Mouse (Mus musculus) midbrain, embryonic 15.5 days (tissue): ENCODE data around the gene Grin1. TPM values are rescaled to one million over a fixed set of nuclear protein-coding genes. Genes with fewer than 3 reads are reported as not detected.
A peak's percentile ranks its signal among the peaks of the same experiment; 100 is the strongest.

ENCODE experiments used
- ATAC-seq: fragments of 200-750 bp; cut with Nextera tagmentation; replicated peaks from 2 replicates; pipeline ENCODE4 v1.8.0; 2017; ENCODE audit warnings: moderate TSS enrichment
- H3K27ac ChIP-seq: fragments of 300-500 bp; sonication (generic); 2 replicates; pipeline ENCODE4 v1.5.1; 2015; ENCODE audit warnings: mild to moderate bottlenecking, inconsistent platforms
- H3K27me3 ChIP-seq: fragments of 300-500 bp; sonication (generic); replicated peaks from 2 replicates; pipeline ENCODE4 v1.6.1; 2015; ENCODE audit warnings: inconsistent platforms
- H3K36me3 ChIP-seq: fragments of 300-500 bp; sonication (generic); replicated peaks from 2 replicates; pipeline ENCODE4 v1.6.1; 2015; ENCODE audit warnings: inconsistent platforms
- H3K4me1 ChIP-seq: fragments of 300-500 bp; sonication (generic); 2 replicates; pipeline ENCODE4 v1.6.1; 2015; ENCODE audit warnings: inconsistent platforms
- H3K4me2 ChIP-seq: fragments of 300-500 bp; sonication (generic); 2 replicates; pipeline ENCODE4 v1.6.1; 2015; ENCODE audit warnings: inconsistent platforms, mild to moderate bottlenecking, moderate library complexity
- H3K4me3 ChIP-seq: fragments of 300-500 bp; sonication (generic); 2 replicates; pipeline ENCODE4 v1.5.1; 2015; ENCODE audit warnings: mild to moderate bottlenecking, inconsistent platforms
- H3K9ac ChIP-seq: fragments of 300-500 bp; sonication (generic); 2 replicates; pipeline ENCODE4 v1.6.1; 2015; ENCODE audit warnings: mild to moderate bottlenecking, inconsistent platforms
- H3K9me3 ChIP-seq: fragments of 300-500 bp; sonication (generic); 2 replicates; pipeline ENCODE4 v1.6.1; 2016; ENCODE audit warnings: inconsistent platforms
- WGBS: fragments of 180-500 bp; shearing (Covaris S2); methylation state at CpG from one replicate; pipeline ENCODE4 v1.1.7; 2015; ENCODE audit warnings: mixed read lengths; 5-methylcytosine and 5-hydroxymethylcytosine counted together
- polyA plus RNA-seq: library from polyadenylated mRNA; unstranded; fragments of >200 nt; fragmentation: Nextera tagmentation; extraction: Ambion mirVana; gene quantifications from 2 replicates; pipeline ENCODE4 v1.2.1, GENCODE M21; 2015

Gene Grin1
- polyA plus RNA-seq, 1 experiment from 2014 or later: 49.1 TPM

DNA sequence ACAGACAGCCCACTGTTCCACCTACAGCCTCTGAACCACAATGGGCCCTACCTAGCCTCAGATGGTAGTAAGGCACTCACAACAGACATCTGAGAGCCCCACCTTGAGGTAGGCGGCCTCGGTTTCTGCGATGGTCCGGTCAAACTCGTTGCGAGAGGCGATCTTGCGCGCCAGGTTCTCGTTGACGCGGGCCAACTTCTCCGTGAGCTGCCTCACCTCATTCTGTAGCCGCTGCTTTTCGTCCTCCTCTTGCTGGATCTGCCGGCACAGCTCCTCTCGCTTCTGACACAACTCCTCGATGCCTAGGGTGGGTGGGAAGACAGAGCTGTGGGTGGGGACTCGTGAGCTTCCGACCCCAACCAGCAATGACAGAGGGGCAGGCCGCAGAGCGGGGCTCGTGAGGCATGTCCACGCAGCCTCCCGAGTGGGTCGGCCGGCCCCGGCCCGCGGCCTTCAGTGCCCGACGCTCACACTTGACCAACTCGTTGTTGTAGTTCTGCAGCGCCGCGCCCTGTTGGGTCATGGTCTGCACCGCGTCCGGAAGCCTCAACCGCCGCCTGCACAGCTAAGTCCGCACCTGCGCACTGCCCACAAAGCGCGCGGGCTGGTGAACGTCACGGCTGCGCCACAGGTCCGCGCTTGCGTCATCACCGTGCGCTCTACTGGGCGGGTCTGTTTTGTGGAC lies 47.0 kb downstream of the Grin1 start, which contains the start of the genes Ssna1 and Anapc2:
TSS of gene Ssna1 (minus strand) at position 612 of the 685 bp plus-strand sequence.
TSS of gene Anapc2 (plus strand) at position 652 of the 685 bp plus-strand sequence.
- peaks cover 39% of the 10 kb centered on the region for H3K36me3 ChIP-seq
- WGBS: under 1% methylated on average over 55 of the region's 55 CpGs

DNA sequence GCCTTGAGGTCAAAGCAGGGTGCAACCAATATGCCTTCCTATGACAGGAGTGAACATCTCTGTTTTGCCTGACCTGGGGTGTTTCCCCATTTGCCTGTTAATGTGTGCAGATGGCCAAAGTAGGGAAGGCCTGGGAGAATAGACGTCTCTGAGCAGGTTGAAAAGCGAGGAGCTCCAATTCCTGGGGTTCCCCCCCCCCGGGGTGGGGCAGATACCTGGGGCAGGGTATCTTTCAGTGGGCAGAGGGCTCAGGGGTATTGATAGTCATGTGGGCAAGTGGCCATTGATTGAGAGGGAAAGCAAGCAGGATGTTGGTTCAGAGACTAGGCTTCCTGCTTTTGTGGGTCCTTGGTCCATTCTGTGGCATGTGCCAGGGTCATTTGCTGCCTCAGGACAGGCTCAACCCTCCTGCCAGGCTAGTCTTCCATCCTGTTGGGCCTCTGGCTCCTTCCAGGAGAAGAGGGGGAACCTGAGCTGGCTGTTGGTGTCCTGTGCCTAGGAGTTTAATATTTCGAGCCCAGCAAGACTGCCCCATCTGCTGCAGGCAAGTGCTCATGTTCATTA lies 51.2 kb downstream of the Grin1 start:
- Histone ChIP-seq H3K36me3 (peaks cover 13% of the 10 kb centered on the region), H3K4me2 (no peak overlapping the region)
- 70% methylated on average over 4 of the region's 4 CpGs for WGBS

More for the DNA sequence above, 47.0 kb downstream of the Grin1 start, which contains the start of the genes Ssna1 and Anapc2:
- Histone ChIP-seq H3K4me1 (peaks cover 41% of the 10 kb centered on the region), H3K4me3 (peak within 1 kb of the TSS; percentile 83), H3K9me3 (no peaks in the 10 kb centered on the region), H3K4me2 (peak within 1 kb of the TSS; percentile 74), H3K9ac (peak within 1 kb of the TSS; percentile 91), H3K27me3 (no peaks in the 10 kb centered on the region), H3K27ac (peak within 1 kb of the TSS; percentile 83)
- peak; percentile 95 for ATAC-seq

DNA sequence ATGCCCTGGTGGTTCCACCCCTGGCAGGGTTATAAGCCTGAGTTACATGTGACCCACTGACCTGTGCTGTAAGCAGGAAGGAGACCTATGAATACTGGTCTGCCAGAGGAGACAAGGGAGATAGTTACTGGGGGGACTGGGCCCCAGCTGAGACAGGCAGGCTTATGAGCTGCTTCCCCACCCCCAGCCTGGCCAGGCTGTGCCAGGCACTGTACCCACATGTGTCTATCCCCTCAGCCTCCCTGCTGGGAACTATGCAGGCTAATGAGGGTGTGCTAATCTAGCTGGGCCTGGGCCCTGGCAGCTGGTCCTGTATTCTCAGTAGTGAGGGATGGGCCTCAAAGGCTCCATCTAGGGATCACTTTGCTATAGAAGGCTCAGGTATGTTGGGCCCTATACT lies 51.7 kb downstream of the Grin1 start:
- Histone ChIP-seq H3K27ac (no peak overlapping the region), H3K4me3 (no peak overlapping the region), H3K9ac (no peak overlapping the region)

More for the DNA sequence above, 51.2 kb downstream of the Grin1 start:
- Histone ChIP-seq H3K4me1 (peaks cover 65% of the 10 kb centered on the region), H3K27ac (no peak overlapping the region), H3K9me3 (no peaks in the 10 kb centered on the region), H3K27me3 (peaks cover 8% of the 10 kb centered on the region; the same call in 1 of the 2 replicates), H3K4me3 (no peak overlapping the region), H3K9ac (no peak overlapping the region)
- ATAC-seq: no peak

DNA sequence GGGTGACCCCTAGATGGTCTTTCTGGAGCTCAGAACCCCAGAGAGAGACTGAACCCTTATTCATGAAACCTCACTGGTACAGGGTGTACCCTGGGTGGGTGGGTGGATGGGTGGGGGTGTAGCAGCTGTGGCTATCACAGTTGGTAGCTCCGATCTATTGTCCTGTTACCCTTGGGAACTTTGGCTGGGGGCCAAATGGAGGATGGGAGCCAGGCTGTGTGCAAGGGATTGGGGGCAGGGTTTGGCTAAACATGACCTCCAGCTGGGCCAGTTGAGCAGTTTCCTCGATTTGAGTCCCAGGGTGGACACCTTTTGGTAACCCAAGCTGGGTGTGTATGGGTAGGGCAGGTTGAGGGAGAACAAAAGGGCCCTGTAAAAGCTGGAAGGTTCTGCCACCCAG lies 52.3 kb downstream of the Grin1 start:
- Histone ChIP-seq H3K9me3 (no peaks in the 10 kb centered on the region), H3K36me3 (peaks cover 13% of the 10 kb centered on the region), H3K27ac (no peak overlapping the region), H3K4me1 (peaks cover 68% of the 10 kb centered on the region), H3K27me3 (peaks cover 8% of the 10 kb centered on the region; the same call in 1 of the 2 replicates), H3K4me2 (peak overlapping the region; percentile 99), H3K9ac (peak overlapping the region; percentile 7), H3K4me3 (no peak overlapping the region)
- 48% methylated on average over 2 of the region's 2 CpGs for WGBS
- no peak for ATAC-seq

More for the DNA sequence above, 51.7 kb downstream of the Grin1 start:
- Histone ChIP-seq H3K9me3 (no peaks in the 10 kb centered on the region), H3K36me3 (peaks cover 13% of the 10 kb centered on the region), H3K4me2 (peak overlapping the region; percentile 99), H3K4me1 (peaks cover 65% of the 10 kb centered on the region), H3K27me3 (peaks cover 8% of the 10 kb centered on the region; the same call in 1 of the 2 replicates)
- ATAC-seq: no peak

DNA sequence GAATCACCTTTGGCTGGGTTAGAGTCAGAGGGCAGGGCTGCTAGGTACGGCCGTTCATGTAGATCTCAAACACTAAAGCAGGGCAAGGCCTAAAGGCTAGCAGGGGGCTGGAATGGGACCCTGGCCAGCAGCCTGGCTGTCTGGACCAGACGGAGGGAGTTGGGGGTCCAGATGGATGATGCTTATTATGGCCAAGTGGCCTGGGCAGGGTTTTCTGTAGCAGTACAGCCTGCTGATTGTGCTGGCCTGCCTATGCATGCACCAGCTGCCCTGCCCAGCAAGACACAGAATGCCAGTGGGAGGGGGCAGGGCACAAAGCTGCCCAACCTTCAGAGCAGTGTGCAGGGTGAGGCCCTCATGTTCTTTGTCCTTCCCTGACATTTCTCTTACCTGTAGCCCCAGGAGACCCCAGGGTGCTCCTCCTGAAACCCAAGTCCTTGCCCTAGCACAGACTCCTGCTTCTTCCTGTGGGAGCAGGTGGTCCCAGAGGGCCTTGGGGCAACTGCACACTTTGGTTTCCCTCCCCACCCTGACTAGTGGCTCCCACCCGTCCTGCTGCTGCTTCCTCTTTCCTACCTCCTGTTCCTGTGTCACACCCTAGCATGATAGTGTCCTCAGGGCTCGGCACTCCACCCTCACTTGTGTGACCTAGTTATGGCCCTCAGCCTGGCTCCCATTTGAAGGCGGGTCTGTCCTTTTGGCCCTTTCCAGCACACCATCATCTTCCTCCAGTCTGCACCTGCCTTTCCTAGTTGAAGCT lies 52.9 kb downstream of the Grin1 start:
- peaks cover 8% of the 10 kb centered on the region; the same call in 1 of the 2 replicates for H3K27me3 ChIP-seq
- H3K36me3 ChIP-seq: peaks cover 13% of the 10 kb centered on the region
- H3K27ac ChIP-seq: no peak overlapping the region
- H3K4me1 ChIP-seq: peaks cover 63% of the 10 kb centered on the region
- no peaks in the 10 kb centered on the region for H3K9me3 ChIP-seq
- ATAC-seq: no peak
- WGBS: 64% methylated on average over 6 of the region's 6 CpGs
- peak overlapping the region; percentile 7 for H3K9ac ChIP-seq
- H3K4me2 ChIP-seq: peak overlapping the region; percentile 99
- H3K4me3 ChIP-seq: no peak overlapping the region

DNA sequence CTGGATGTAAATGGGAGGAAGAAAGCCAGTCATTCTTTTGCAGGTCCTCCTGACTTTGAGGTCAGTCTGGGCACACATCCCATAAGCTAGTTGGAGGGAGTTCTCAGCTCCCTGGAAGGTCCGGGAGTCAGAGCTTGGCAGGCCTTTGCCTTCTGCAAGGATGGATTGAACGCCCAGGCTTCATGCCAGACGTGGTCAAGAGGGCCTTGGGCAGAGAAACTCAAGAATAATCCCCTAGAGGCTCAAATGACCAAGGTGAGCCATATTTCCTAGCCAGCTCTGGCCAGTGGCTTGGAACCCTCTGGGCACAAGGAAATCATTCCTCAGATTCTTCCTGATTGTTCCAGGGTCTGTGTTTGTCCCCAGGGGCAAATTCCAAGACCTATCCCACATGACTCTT lies 54.1 kb downstream of the Grin1 start:
- 0 out of 2 replicates have a peak overlapping the region, but pooled peaks have one; percentile 5 for H3K4me3 ChIP-seq
- H3K4me2 ChIP-seq: peak overlapping the region; percentile 99
- H3K27ac ChIP-seq: no peak overlapping the region
- peak overlapping the region; percentile 36 for H3K9ac ChIP-seq
- H3K4me1 ChIP-seq: peaks cover 57% of the 10 kb centered on the region
- 78% methylated on average over 3 of the region's 3 CpGs for WGBS
- peaks cover 5% of the 10 kb centered on the region for H3K36me3 ChIP-seq
- ATAC-seq: no peak
- peaks cover 8% of the 10 kb centered on the region; the same call in 1 of the 2 replicates for H3K27me3 ChIP-seq
- no peaks in the 10 kb centered on the region for H3K9me3 ChIP-seq

DNA sequence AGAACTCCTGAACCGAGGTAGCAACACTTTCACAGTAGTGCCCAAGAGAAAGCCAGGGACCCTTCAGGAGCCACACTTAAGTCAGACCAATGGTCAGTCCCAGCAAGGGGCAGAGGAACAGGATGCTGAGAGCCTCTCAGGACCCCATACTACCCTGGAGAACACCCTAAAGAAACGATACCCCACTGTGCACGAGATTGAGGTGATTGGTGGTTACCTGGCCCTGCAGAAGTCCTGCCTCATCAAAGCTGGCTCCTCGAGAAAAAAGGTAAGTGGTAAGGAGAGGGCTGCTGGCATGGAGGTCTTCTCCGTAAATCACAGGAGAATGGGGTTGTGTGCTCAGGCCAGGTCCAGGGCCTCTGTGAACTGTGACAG lies 54.7 kb downstream of the Grin1 start:
- Histone ChIP-seq H3K27me3 (peaks cover 8% of the 10 kb centered on the region; the same call in 1 of the 2 replicates), H3K9me3 (no peaks in the 10 kb centered on the region), H3K4me1 (peaks cover 57% of the 10 kb centered on the region), H3K36me3 (no peaks in the 10 kb centered on the region; the same call in 1 of the 2 replicates), H3K4me2 (peak overlapping the region; percentile 99), H3K27ac (no peak overlapping the region), H3K4me3 (peak overlapping the region; percentile 81), H3K9ac (peak overlapping the region; percentile 36; the same call in 1 of the 2 replicates)
- no peak for ATAC-seq
- 79% methylated on average over 5 of the region's 5 CpGs for WGBS

DNA sequence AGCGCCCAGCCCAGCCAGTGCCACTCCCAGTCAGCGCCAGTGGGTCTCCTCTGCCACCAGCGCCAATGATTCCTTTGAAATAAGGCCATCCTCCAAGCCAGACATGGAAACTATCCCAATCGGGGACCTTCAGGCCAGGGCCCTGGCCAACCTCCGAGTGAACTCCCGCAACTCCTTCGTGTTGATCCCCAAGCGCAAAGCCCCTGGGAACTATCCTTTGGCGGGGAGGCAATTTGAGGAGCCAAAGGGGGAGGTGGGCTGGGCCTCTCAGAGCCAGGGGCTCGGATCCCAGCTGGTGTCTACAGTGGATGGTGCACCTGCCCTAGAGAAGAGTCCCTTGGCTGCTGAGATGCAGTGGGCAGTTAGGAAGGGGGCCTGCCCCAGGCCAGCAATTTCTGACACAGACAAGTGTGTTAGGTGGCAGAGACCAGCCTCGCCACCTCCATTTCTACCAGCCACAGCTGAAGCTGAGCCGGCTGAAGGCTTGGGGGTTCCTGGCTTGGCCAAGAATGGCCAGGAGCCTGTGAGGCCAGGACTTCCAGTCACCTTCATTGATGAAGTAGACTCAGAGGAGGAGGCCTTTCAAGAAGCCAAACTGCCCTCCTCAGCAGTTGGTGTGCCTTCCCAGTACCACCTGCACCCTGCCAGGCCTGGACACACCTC lies 55.2 kb downstream of the Grin1 start:
- Histone ChIP-seq H3K4me1 (peaks cover 57% of the 10 kb centered on the region), H3K4me3 (peak overlapping the region; percentile 81), H3K27ac (no peak overlapping the region), H3K36me3 (no peaks in the 10 kb centered on the region), H3K4me2 (peak overlapping the region; percentile 99), H3K9ac (peak overlapping the region; percentile 71), H3K27me3 (peaks cover 8% of the 10 kb centered on the region; the same call in 1 of the 2 replicates), H3K9me3 (no peaks in the 10 kb centered on the region)
- 22% methylated on average over 12 of the region's 12 CpGs for WGBS
- no peak for ATAC-seq

DNA sequence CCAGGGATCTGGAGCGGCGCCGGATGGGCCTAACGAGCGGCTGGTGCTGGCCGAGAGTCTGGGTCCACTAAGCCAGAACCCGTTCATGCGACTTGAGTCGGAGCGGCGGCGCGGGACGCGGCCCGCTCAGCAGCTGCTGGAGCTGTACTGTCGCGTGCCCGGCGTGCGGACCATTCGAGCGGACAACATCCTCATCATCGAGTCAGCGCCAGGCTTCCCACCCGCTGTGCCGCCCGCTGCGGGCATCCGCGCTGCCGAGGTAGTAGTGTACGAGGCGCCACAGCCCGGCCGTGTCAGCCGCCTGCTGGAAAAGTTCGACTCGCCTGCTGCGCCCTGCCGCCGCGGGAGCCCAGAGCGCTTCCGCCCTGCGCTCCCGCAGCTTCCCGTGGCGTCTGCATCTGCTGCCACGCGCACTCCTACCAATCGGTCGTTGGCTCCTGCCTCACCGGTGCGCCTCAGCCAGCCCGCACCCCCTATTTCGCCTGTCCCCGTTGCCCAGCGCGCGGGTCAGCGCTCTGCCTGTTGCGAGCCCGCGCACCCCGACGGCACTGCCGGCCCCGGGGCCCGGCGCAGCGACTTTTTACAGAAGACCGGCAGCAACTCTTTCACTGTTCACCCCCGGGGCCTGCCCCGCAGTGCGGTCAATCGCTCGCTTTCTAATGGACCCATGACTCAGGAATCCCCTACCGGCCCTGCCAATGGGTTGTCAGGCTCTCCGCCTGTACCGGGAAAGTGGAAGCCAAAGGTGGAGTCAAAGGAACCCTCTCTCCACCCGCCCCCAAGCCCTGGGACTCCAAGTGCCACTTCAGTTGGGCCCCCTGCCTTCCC lies 56.0 kb downstream of the Grin1 start:
- Histone ChIP-seq H3K4me3 (peak overlapping the region; percentile 81), H3K27ac (peak overlapping the region; percentile 80), H3K4me1 (peaks cover 56% of the 10 kb centered on the region), H3K4me2 (peak overlapping the region; percentile 99), H3K36me3 (no peaks in the 10 kb centered on the region), H3K27me3 (peaks cover 8% of the 10 kb centered on the region; the same call in 1 of the 2 replicates), H3K9ac (peak overlapping the region; percentile 71), H3K9me3 (no peaks in the 10 kb centered on the region)
- peak; percentile 13 for ATAC-seq
- WGBS: under 1% methylated on average over 81 of the region's 82 CpGs

DNA sequence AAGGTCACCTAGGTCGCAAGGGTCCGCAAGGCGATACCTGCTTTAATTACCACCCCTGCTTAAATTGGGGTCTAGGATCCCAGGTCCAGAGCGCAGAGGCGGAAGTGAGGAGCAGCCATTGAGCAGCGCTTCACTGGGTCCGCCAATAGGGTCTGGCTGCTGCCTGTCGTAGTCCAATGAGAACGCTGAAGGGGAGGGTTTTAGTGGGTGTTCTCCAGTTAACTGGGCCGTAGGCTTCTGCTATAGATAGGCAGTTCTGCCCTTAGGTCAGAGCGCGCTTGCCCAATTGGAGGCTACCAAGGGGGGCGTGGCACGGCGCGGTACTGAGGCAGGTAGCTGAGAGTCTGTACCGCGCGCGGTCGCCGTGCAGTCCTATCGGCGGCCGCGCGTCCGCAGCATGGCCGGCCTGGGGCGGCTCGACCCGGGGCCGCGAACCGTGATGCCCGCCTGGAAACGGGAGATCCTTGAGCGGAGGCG lies 56.7 kb downstream of the Grin1 start, which contains the start of gene Tprn:
TSS of gene Tprn (plus strand) at position 328 of the 477 bp plus-strand sequence.
- Histone ChIP-seq H3K9ac (peak within 1 kb of the TSS; percentile 71), H3K4me1 (peaks cover 51% of the 10 kb centered on the region), H3K9me3 (no peaks in the 10 kb centered on the region), H3K36me3 (no peaks in the 10 kb centered on the region), H3K4me3 (peak within 1 kb of the TSS; percentile 81), H3K27me3 (peaks cover 8% of the 10 kb centered on the region; the same call in 1 of the 2 replicates), H3K27ac (peak within 1 kb of the TSS; percentile 80), H3K4me2 (peak within 1 kb of the TSS; percentile 99)
- under 1% methylated on average over 39 of the region's 39 CpGs for WGBS
- peak; percentile 99 for ATAC-seq

DNA sequence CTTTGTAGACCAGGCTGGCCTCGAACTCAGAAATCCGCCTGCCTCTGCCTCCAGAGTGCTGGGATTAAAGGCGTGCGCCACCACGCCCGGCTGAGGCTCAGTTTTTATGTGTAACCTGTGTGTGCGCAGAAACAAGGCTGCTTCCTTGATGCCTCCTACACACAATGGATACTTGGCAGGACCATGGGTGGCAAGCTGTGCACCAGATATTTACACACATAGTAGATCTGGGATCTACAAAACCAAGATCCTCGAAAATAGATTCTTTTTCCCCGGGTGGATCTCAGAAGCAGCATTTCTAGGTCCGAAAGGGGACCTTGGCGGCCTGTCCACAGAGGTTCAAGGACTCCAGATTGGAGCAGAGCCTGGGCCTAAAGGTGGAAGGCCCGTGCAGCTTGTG lies 57.1 kb downstream of the Grin1 start:
- Histone ChIP-seq H3K9ac (peak overlapping the region; percentile 47; the same call in 1 of the 2 replicates), H3K4me2 (peak overlapping the region; percentile 99), H3K27ac (peak overlapping the region; percentile 80), H3K9me3 (no peaks in the 10 kb centered on the region), H3K4me1 (peaks cover 50% of the 10 kb centered on the region), H3K4me3 (peak overlapping the region; percentile 81), H3K27me3 (peaks cover 8% of the 10 kb centered on the region; the same call in 1 of the 2 replicates), H3K36me3 (no peaks in the 10 kb centered on the region)
- peak; percentile 2; the same call in 1 of the 2 replicates for ATAC-seq
- WGBS: 44% methylated on average over 12 of the region's 12 CpGs
